Mouse (Mus musculus) erythroid progenitor cell, adult 5-6 weeks (primary cell): Measurements from ENCODE around the gene Izumo1. TPM values are rescaled to one million over a fixed set of nuclear protein-coding genes. Genes with fewer than 3 reads are reported as not detected.

ENCODE experiments used
- ATAC-seq: replicated peaks from 2 replicates; pipeline ENCODE4 v1.8.0; 2016; ENCODE audit warnings: moderate number of reproducible peaks, mild to moderate bottlenecking, moderate TSS enrichment, inconsistent platforms; ENCODE audit not compliant: poor library complexity, low FRiP score, severe bottlenecking
- total RNA-seq, 2 experiments: library from RNA; stranded (forward) in 1 of 2; stranded (reverse) in 1 of 2; fragments of 150-400 nt in 1 of 2; fragments of 186-747, 209-891 nt in 1 of 2; gene quantifications; 2 replicates each; pipeline versions ENCODE4 v1.2.3 to v1.2.4; 2015 to 2017; ENCODE audit warnings: low replicate concordance in 2 of 2

The Izumo1 gene
- total RNA-seq (2015; ENCODE audit: low replicate concordance) (not detected in 2 replicates), total RNA-seq (2017; ENCODE audit: low replicate concordance) (not detected in 2 replicates)

DNA sequence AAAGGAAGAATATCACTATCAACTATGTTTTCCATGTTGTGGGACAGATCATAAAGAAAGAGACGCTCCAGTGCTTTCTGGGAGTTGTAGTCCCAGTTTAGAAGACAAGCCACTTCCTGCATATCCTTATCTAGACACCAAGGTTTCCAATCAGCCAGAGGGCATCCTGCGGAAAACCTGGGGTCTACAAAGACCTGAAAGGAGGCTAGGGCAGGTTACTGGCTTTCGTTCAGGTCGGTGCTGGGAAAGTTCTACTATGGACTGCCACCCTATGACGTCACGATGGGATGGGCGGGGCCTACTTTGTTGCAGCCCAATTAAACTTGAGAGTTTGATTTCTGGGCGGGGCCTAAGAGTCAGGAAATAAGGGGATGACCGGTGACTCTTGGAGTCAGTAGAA, at the start of gene Izumo1:
TSS of gene Izumo1 (plus strand) at position 369 of the 400 bp plus-strand sequence.
- ATAC-seq, result no peak

- no peak for ATAC-seq
These were observed 49.6 kb upstream of the Izumo1 start for GRCm38 (mm10) chr7:45571966-45572365.

GRCm38 (mm10) chr7:45573954-45574353, 47.7 kb upstream of the Izumo1 start:
- ATAC-seq, result no peak

DNA sequence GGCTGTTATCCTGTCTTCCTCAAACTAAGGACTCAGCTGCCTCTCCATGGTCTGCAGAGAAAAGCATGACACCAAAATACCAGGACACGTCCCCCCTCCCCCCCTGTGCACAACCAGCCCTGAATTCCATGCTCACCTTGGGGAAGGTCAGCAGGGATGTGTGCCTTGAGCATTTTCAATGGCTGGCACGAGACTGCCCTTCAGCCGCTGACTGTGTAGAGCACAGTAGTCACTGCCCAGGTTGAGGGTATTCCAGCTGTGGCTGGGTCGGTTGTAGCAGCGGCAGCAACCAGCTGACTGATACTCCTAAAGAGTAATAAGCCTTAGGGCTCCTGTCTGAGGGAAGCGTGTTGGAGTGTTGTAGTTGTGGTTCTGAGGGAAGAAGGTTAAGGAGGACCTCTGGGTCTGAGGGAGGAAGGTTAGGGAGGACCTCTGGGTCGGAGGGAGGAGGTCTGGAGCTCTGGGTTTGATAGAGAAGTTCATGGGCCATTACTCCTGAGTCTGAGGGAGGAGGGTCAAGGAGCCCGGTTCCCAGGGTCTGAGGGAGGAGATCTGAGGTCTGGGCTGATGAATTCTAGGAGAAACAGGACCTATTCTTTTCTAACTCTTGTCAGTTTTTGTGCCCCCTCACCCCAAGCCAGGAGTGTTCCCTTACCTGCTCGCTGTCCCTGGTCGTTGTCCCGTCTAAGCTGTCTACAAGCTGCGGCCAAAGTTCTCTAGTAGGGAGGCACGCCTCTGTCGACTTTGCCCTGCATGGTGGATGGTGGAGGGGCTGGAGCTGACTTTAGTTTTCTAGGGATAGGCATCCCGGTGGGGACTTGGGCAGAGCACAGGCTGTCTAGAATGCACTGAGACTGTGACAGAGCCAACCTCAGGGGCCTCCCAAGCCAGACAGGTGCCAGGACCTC, 46.9 kb upstream of the Izumo1 start:
- ATAC-seq, result no peak

DNA sequence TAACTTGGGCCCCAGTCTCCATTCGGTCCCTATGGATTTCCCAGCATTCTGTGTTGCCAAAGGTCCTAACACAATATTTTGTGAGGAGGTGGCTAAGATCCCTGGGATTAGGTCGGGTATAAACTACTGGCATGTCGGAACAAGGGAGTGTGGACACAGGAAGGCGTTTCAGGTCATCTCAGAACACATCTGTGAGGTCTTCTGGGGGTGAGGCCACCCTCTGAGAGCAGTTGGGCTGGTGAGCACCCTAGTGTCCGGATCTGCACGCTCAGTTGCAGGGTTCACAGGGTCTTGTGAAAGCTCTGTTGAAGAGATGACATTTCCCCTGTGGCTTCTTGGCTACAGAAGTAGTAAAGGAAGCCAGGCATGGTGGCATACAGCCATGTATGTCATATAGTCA, 35.7 kb upstream of the Izumo1 start:
- ATAC-seq, result no peak

- ATAC-seq, result no peak
These were observed 33.7 kb upstream of the Izumo1 start for GRCm38 (mm10) chr7:45587631-45588592.

DNA sequence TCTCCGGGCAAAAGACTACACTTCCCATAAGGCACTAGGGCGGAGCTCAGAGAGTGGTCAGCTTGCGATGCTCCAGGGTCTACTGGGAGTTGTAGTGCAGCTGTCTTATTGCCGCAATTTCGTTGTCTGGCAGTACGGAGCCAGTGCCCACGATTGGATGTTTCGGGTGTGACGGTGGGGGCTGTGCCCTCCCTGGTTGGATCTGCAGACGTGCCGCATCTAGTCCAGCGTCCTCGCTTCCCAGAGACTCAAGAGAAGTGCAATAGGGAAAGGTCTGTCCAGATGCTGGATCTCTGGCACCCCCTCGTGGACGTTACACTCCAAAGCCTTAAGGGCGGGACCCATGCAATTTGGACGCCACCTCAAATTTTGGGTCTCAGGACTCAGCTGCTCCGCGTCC, 32.4 kb upstream of the Izumo1 start:
- ATAC-seq, result peak; percentile 87

DNA sequence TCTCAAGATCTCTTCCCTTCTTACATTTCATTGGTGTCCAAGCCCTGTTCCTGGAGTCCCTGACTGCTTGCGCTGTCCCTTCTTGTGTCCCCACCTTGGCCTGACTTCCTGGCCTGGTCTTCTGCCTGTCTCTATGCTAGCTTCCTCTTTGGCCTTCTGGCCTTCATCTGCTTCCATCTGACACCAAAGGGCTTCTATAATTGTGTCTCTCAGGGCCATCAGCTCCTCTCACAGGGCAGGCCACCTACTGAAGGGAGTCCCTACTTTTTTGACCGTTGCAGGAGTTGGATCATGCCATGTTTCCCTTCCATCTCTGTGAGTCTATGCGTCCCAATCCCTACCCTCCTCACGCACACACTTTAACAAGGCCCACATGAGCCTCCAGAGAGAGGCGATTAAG, 31.7 kb upstream of the Izumo1 start:
- no peak for ATAC-seq

GRCm38 (mm10) chr7:45590874-45591273, 30.7 kb upstream of the Izumo1 start:
- ATAC-seq, result no peak

GRCm38 (mm10) chr7:45591880-45592279, 29.7 kb upstream of the Izumo1 start:
- ATAC-seq, result no peak

- ATAC-seq, result peak; percentile 51; the same call in 1 of the 2 replicates
These were observed 28.3 kb upstream of the Izumo1 start for GRCm38 (mm10) chr7:45593118-45593815.

- no peak for ATAC-seq
These were observed 26.4 kb upstream of the Izumo1 start for GRCm38 (mm10) chr7:45595176-45595575.

- ATAC-seq, result no peak
These were observed 25.5 kb upstream of the Izumo1 start for GRCm38 (mm10) chr7:45596107-45596506.

DNA sequence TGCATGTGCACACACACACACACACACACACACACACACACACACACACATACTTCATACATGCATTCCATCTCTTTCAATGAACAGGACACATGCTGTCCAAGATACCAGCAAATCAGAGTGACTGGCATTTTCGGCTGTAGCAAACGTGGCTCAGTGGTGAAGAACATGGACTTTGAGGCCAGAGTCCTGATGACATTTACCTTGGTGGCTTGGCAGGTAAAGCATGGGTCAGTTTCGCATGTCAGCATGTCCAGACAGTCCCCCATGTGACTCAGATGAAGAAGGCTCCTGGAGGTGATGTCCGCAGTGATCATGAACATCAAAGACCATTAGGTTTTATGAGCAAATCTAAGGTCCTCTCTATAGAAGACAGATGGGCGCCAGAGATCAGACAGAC, 24.6 kb upstream of the Izumo1 start:
- no peak for ATAC-seq

DNA sequence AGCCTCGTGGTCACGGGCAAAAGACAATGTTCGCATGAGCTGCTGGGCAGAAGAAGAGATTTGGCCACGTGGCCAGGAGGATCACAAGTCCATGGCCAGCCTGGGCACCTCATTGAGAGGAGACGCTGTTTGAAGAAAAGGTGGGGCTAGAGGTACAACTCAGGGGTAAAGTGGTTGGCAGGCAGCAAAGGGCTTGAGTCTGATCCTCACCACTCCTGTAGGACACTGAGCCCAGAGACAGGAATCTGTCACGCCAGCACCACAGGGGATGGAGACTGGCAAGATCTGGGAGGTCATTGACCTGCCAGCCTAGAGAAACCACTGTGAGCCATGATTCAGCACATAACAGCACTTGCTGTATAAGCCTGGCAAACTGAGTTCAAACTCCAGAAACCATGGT, 24.1 kb upstream of the Izumo1 start:
- ATAC-seq, result no peak

DNA sequence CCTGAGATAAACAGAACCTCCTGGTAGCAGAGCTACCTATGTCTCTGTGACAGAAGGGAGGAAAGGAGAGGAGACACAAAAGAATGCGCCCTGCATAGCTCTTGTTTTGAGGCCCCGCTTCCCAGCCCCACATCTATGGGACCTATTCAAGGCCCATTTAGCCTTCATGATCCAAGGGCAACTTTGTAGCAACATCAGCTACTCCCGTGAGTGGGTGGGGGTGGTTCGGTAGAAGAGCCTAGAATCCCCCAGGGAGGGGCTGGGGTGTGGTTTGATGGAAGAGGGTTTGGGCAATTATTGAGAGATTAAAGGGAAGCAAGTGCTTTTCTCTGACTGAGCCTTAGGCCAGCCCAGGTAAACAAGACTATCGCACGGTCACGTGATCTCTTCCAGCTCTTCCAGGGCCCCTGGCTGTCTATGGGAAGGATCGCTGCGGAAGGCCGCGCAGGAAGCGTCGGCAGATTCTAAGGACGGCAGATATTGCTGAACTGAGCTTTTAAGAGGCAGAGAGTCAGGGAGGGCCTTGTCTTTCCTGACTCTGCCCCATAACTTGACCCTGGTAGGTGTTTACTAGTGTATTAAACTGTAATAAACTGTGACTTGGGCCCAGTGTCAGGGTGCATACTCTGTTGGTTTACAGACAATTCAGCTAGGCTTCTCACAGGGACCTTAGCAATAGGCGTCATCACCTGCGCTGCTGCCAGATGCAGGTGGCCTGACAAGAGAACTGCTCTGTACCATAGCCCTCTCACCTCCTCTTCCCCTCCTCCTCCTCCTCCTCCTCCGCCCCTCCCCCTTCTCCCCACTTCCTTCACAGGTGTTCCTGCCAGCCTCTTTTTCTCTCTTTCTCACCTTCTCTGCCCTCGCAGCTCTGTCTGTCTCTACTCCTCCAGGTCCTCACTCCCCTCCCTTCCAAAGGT, 22.4 kb upstream of the Izumo1 start:
- ATAC-seq, result no peak

DNA sequence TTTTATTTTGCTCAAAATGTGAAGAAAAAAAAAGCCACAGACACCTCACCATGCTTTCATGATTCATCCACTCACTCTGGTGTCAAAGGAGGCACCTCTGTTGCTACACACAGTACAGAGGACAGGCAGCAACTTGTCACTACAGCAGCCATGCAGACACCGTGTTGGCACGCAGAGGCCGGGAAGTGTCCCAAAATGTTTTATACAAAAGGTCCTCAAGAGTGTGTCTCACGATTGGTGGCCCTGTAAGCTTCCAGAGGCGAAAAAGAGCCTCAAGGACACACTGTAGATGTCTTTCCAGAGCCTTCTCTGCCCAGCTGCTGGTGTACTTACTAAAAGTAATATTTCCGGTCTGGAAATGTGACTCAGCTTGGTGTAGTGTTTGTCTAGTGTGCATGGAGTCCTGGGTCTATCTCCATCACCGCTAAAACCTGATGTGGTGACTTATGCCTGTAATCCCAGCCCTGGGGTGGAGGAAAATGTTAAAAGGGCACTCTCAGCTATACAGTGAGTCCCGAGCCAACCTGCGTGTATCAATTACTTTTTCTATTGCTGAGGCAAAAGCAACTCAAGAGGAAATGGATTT, 15.8 kb upstream of the Izumo1 start:
- no peak for ATAC-seq

- ATAC-seq, result no peak
These were observed 12.1 kb upstream of the Izumo1 start for GRCm38 (mm10) chr7:45609511-45609910.
